Mouse (Mus musculus): Measurements from ENCODE around the gene Galnt10. TPM values are rescaled to one million over a fixed set of nuclear protein-coding genes. Genes with fewer than 3 reads are reported as not detected.

Galnt10 gene
- polyA plus RNA-seq, 1 experiment, result 27.2 TPM

DNA sequence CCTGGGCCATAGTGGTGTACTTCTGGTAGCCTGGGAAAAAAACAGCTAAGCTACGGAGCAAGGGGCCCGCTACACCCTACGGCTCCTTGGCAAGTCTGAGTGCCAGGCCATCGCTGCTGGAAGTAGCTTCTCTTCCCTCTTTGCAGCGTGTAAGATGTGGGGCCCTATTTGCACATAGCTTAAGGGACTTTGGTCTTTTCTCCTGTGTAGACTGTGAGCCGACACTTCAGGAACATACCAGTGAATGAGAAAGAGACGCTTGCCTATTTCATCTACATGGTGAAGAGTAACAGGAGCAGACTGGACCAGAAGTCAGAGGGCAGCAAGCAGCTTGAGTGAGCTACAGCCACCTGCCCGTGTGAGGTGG, 164.5 kb downstream of the Galnt10 start:
- TF ChIP-seq TCF12 (IDR thresholded peaks at IDR 0.05; ENCODE audit: insufficient read depth, poor library complexity, severe bottlenecking), result no peak
- no peak for TF ChIP-seq MYOG (IDR thresholded peaks at IDR 0.05; ENCODE audit: control insufficient read depth in 1 of 3, insufficient read depth in 1 of 3, insufficient read length in 2 of 3, low read depth in 2 of 3)
- no peak for TF ChIP-seq TCF3 (IDR thresholded peaks at IDR 0.05; ENCODE audit: insufficient read length, low read depth)
- no peak overlapping the region for H3K4me2 ChIP-seq (ENCODE audit: low read depth)
- no peak overlapping the region for H3ac ChIP-seq (ENCODE audit: control insufficient read depth, insufficient read length)
- H3K36me3 ChIP-seq (ENCODE audit: control insufficient read depth, insufficient read depth), result peaks cover 3% of the 10 kb centered on the region
- no peaks in the 10 kb centered on the region for H3K79me2 ChIP-seq (ENCODE audit: control insufficient read depth, insufficient read depth)
- no peak overlapping the region for H3K4me3 ChIP-seq
- H3K27me3 ChIP-seq (ENCODE audit: control insufficient read depth, insufficient read depth, insufficient read length), result no peaks in the 10 kb centered on the region

DNA sequence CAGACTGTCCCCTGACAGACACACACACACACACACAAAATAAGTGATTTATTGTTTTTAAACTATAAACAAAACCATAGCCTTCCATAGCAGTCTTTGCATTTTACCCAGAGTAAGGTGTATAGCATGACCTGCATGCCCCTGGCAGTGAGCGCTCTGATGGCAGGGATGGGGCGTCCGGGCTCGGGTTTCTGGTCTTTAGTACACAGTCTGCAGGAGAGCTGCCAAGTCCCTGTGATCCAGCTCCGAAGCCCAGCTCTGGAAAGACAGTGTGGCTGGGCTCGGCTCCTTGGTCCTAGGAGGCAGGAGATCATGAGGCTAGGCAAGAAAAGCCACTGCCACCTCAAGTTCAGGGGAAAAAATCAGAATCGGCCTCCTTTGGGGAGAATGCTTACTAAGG, 165.8 kb downstream of the Galnt10 start:
- H3K4me2 ChIP-seq (ENCODE audit: low read depth), result no peak overlapping the region
- no peak overlapping the region for H3K4me3 ChIP-seq
- peaks cover 3% of the 10 kb centered on the region for H3K36me3 ChIP-seq (ENCODE audit: control insufficient read depth, insufficient read depth)
- H3ac ChIP-seq (ENCODE audit: control insufficient read depth, insufficient read length), result no peak overlapping the region
- no peaks in the 10 kb centered on the region for H3K79me2 ChIP-seq (ENCODE audit: control insufficient read depth, insufficient read depth)
- H3K27me3 ChIP-seq (ENCODE audit: control insufficient read depth, insufficient read depth, insufficient read length), result no peaks in the 10 kb centered on the region
- TF ChIP-seq REST (IDR thresholded peaks at IDR 0.05; ENCODE audit: insufficient read depth, insufficient read length) (no peak), CEBPB (IDR thresholded peaks at IDR 0.05; ENCODE audit: insufficient read depth, poor library complexity, severe bottlenecking) (no peak), MYOG (IDR thresholded peaks at IDR 0.05; ENCODE audit: control insufficient read depth in 1 of 3, insufficient read depth in 1 of 3, insufficient read length in 2 of 3, low read depth in 2 of 3) (no peak), MYOD1 (IDR thresholded peaks at IDR 0.05; ENCODE audit: control insufficient read depth in 1 of 3, insufficient read length in 2 of 3, low read depth in 2 of 3) (no peak), POLR2AphosphoS2 (IDR thresholded peaks at IDR 0.05; ENCODE audit: insufficient read length, low read depth) (no peak), TCF3 (IDR thresholded peaks at IDR 0.05; ENCODE audit: insufficient read length, low read depth) (no peak)

DNA sequence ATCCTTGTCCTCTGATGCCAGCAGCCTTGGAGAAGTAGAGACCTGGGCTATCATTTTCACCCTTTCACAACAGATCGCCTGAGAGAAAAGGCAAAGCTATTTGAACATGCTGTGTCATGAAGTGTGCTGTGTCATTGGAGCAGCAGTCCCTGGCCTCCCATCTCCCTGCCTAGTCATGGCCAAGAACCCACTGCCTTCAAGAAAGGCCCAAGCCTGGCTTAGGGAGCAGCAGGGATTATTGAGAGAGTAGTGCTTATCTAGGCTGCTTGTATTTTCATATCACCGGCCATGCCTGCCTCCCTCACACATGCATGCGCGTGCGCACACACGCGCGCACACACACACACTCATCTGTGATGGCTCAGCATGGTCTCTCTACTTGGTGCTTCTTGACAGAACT, 167.0 kb downstream of the Galnt10 start:
- no peak overlapping the region for H3K4me3 ChIP-seq
- TF ChIP-seq MAX (IDR thresholded peaks at IDR 0.05; ENCODE audit: low read depth), result no peak
- no peak for TF ChIP-seq MYOG (IDR thresholded peaks at IDR 0.05; ENCODE audit: control insufficient read depth in 1 of 3, insufficient read depth in 1 of 3, insufficient read length in 2 of 3, low read depth in 2 of 3)
- no peak for TF ChIP-seq REST (IDR thresholded peaks at IDR 0.05; ENCODE audit: insufficient read depth, insufficient read length)
- TF ChIP-seq E2F4 (IDR thresholded peaks at IDR 0.05; ENCODE audit: insufficient read depth), result no peak
- no peak for TF ChIP-seq SRF (IDR thresholded peaks at IDR 0.05; ENCODE audit: control insufficient read depth, insufficient read length, low read depth)
- no peak for TF ChIP-seq MYOD1 (IDR thresholded peaks at IDR 0.05; ENCODE audit: control insufficient read depth in 1 of 3, insufficient read length in 2 of 3, low read depth in 2 of 3)
- no peak for TF ChIP-seq TCF12 (IDR thresholded peaks at IDR 0.05; ENCODE audit: insufficient read depth, poor library complexity, severe bottlenecking)
- no peak for TF ChIP-seq USF1 (IDR thresholded peaks at IDR 0.05; ENCODE audit: low read depth)
- TF ChIP-seq TCF3 (IDR thresholded peaks at IDR 0.05; ENCODE audit: insufficient read length, low read depth), result no peak
- no peak for TF ChIP-seq POLR2AphosphoS2 (IDR thresholded peaks at IDR 0.05; ENCODE audit: insufficient read length, low read depth)
- no peak for TF ChIP-seq CEBPB (IDR thresholded peaks at IDR 0.05; ENCODE audit: insufficient read depth, poor library complexity, severe bottlenecking)
- H3K4me2 ChIP-seq (ENCODE audit: low read depth), result no peak overlapping the region
- peaks cover 3% of the 10 kb centered on the region for H3K36me3 ChIP-seq (ENCODE audit: control insufficient read depth, insufficient read depth)
- no peaks in the 10 kb centered on the region for H3K79me2 ChIP-seq (ENCODE audit: control insufficient read depth, insufficient read depth)
- no peaks in the 10 kb centered on the region for H3K27me3 ChIP-seq (ENCODE audit: control insufficient read depth, insufficient read depth, insufficient read length)
- no peak overlapping the region for H3ac ChIP-seq (ENCODE audit: control insufficient read depth, insufficient read length)

DNA sequence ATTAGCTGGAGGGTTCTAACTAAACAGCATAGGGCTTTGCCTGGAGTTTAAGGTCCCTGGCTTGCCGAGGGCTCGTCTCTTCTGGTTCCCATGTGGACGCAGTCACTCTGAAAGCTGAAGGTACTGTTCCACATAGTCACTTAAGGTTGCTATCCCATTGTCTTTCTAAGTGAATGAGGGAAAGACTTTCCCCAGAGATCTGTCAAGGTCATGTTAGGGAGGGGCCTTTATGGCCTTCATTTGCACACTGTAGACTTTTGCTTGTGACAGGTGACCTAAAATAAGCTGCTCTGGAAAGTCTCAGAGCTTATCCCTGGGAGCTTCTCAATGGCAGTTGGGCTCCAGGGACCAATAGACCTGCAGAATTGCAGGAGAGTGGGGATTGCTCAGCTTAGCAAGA, 168.4 kb downstream of the Galnt10 start:
- Histone ChIP-seq H3K79me2 (ENCODE audit: control insufficient read depth, insufficient read depth) (no peaks in the 10 kb centered on the region), H3K27me3 (ENCODE audit: control insufficient read depth, insufficient read depth, insufficient read length) (no peaks in the 10 kb centered on the region), H3K4me2 (ENCODE audit: low read depth) (no peak overlapping the region), H3K4me3 (no peak overlapping the region), H3ac (ENCODE audit: control insufficient read depth, insufficient read length) (no peak overlapping the region), H3K36me3 (ENCODE audit: control insufficient read depth, insufficient read depth) (peaks cover 3% of the 10 kb centered on the region)
- TF ChIP-seq TCF3 (IDR thresholded peaks at IDR 0.05; ENCODE audit: insufficient read length, low read depth), result no peak
- TF ChIP-seq TCF12 (IDR thresholded peaks at IDR 0.05; ENCODE audit: insufficient read depth, poor library complexity, severe bottlenecking), result no peak
- TF ChIP-seq MAX (IDR thresholded peaks at IDR 0.05; ENCODE audit: low read depth), result no peak
- no peak for TF ChIP-seq MYOG (IDR thresholded peaks at IDR 0.05; ENCODE audit: control insufficient read depth in 1 of 3, insufficient read depth in 1 of 3, insufficient read length in 2 of 3, low read depth in 2 of 3)
- TF ChIP-seq REST (IDR thresholded peaks at IDR 0.05; ENCODE audit: insufficient read depth, insufficient read length), result no peak
- no peak for TF ChIP-seq MYOD1 (IDR thresholded peaks at IDR 0.05; ENCODE audit: control insufficient read depth in 1 of 3, insufficient read length in 2 of 3, low read depth in 2 of 3)
- TF ChIP-seq POLR2AphosphoS2 (IDR thresholded peaks at IDR 0.05; ENCODE audit: insufficient read length, low read depth), result no peak
- no peak for TF ChIP-seq POLR2A (IDR thresholded peaks at IDR 0.05; ENCODE audit: insufficient read length, low read depth)
- no peak for TF ChIP-seq CEBPB (IDR thresholded peaks at IDR 0.05; ENCODE audit: insufficient read depth, poor library complexity, severe bottlenecking)
- no peak for TF ChIP-seq USF1 (IDR thresholded peaks at IDR 0.05; ENCODE audit: low read depth)
- no peak for TF ChIP-seq E2F4 (IDR thresholded peaks at IDR 0.05; ENCODE audit: insufficient read depth)
- TF ChIP-seq SRF (IDR thresholded peaks at IDR 0.05; ENCODE audit: control insufficient read depth, insufficient read length, low read depth), result no peak

DNA sequence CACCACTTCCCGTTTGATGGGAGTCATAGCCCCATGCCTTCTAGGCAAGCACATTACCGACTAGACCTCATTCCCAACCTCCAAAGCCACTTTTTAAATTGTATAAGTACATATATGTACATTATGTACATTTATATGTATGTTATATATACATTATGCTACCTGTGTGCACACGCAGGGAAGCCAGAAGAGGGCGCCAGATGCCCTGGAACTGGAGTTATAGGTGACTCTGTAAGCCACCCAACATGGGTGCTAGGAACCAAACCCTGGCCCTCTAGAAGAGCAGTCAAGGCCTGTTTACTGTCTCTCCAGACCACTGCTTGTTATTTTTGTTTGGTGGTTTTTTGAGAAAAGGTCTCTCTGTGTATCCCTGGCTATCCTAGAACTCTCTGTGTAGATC, 172.9 kb downstream of the Galnt10 start:
- Histone ChIP-seq H3K4me2 (ENCODE audit: low read depth) (no peak overlapping the region), H3ac (ENCODE audit: control insufficient read depth, insufficient read length) (no peak overlapping the region), H3K36me3 (ENCODE audit: control insufficient read depth, insufficient read depth) (no peaks in the 10 kb centered on the region), H3K79me2 (ENCODE audit: control insufficient read depth, insufficient read depth) (no peaks in the 10 kb centered on the region), H3K27me3 (ENCODE audit: control insufficient read depth, insufficient read depth, insufficient read length) (no peaks in the 10 kb centered on the region), H3K4me3 (no peak overlapping the region)
- TF ChIP-seq USF1 (IDR thresholded peaks at IDR 0.05; ENCODE audit: low read depth), result no peak
- no peak for TF ChIP-seq MYOD1 (IDR thresholded peaks at IDR 0.05; ENCODE audit: control insufficient read depth in 1 of 3, insufficient read length in 2 of 3, low read depth in 2 of 3)
- no peak for TF ChIP-seq REST (IDR thresholded peaks at IDR 0.05; ENCODE audit: insufficient read depth, insufficient read length)
- no peak for TF ChIP-seq POLR2AphosphoS2 (IDR thresholded peaks at IDR 0.05; ENCODE audit: insufficient read length, low read depth)
- TF ChIP-seq TCF3 (IDR thresholded peaks at IDR 0.05; ENCODE audit: insufficient read length, low read depth), result no peak
- TF ChIP-seq SRF (IDR thresholded peaks at IDR 0.05; ENCODE audit: control insufficient read depth, insufficient read length, low read depth), result no peak

All from myocyte (in vitro differentiated cells).